Mouse (Mus musculus) lung, postnatal 4 days (tissue): ENCODE measurements at regions not wholly inside any gene's neighbourhood (a gene's known extent, or its start where the extent isn't known, plus 50 kb on each side); places are given as distances from the start of the nearest gene placed in this dataset.

ENCODE experiments used
- DNase-seq, 2 experiments: peaks; one replicate each; pipeline ENCODE4 v3.0.0; 2021

- DNase-seq, result no peak
These were observed 270.3 kb downstream of the Tgfb2 start for GRCm38 (mm10) chr1:186435336-186435972.

- DNase-seq, result no peak
These were observed 271.0 kb downstream of the Tgfb2 start for GRCm38 (mm10) chr1:186434782-186435181.

GRCm38 (mm10) chr1:186434007-186434406 lies 271.8 kb downstream of the Tgfb2 start:
- DNase-seq, result no peak

GRCm38 (mm10) chr1:186433169-186433665 lies 272.6 kb downstream of the Tgfb2 start:
- DNase-seq, result peak in 1 of 2 experiments; percentile 28

- no peak for DNase-seq
These were observed 280.4 kb downstream of the Tgfb2 start for GRCm38 (mm10) chr1:186425421-186425820.

- DNase-seq, result no peak
These were observed 281.7 kb downstream of the Tgfb2 start for GRCm38 (mm10) chr1:186424084-186424483.

GRCm38 (mm10) chr1:186417101-186417500 lies 288.7 kb downstream of the Tgfb2 start:
- no peak for DNase-seq

GRCm38 (mm10) chr1:186415321-186415720 lies 290.5 kb downstream of the Tgfb2 start:
- DNase-seq, result no peak

- peak in 1 of 2 experiments; percentile 27 for DNase-seq
These were observed 291.9 kb downstream of the Tgfb2 start for GRCm38 (mm10) chr1:186413886-186414245.

- DNase-seq, result no peak
These were observed 292.5 kb downstream of the Tgfb2 start for GRCm38 (mm10) chr1:186413064-186413885.

GRCm38 (mm10) chr1:186412296-186412695 lies 293.5 kb downstream of the Tgfb2 start:
- DNase-seq, result no peak

GRCm38 (mm10) chr1:186408986-186409441 lies 291.9 kb upstream of the Lyplal1 start:
- no peak for DNase-seq

- no peak for DNase-seq
These were observed 290.5 kb upstream of the Lyplal1 start for GRCm38 (mm10) chr1:186407656-186408055.

- DNase-seq, result no peak
These were observed 288.6 kb upstream of the Lyplal1 start for GRCm38 (mm10) chr1:186405693-186406092.

GRCm38 (mm10) chr1:186399762-186400161 lies 282.7 kb upstream of the Lyplal1 start:
- DNase-seq, result peak; percentile 16 to 47

GRCm38 (mm10) chr1:186393005-186393404 lies 275.9 kb upstream of the Lyplal1 start:
- peak in 1 of 2 experiments; percentile 23 for DNase-seq

GRCm38 (mm10) chr1:186384440-186384839 lies 267.3 kb upstream of the Lyplal1 start:
- DNase-seq, result no peak

GRCm38 (mm10) chr1:186383453-186383852 lies 266.3 kb upstream of the Lyplal1 start:
- no peak for DNase-seq

- no peak for DNase-seq
These were observed 265.9 kb upstream of the Lyplal1 start for GRCm38 (mm10) chr1:186383006-186383405.

GRCm38 (mm10) chr1:186379938-186380847 lies 263.1 kb upstream of the Lyplal1 start:
- DNase-seq, result no peak

GRCm38 (mm10) chr1:186376906-186377623 lies 260.0 kb upstream of the Lyplal1 start:
- no peak for DNase-seq

- no peak for DNase-seq
These were observed 257.0 kb upstream of the Lyplal1 start for GRCm38 (mm10) chr1:186374009-186374649.
